Mouse (Mus musculus): ENCODE measurements around the gene Nt5c1b. TPM values are rescaled to one million over a fixed set of nuclear protein-coding genes. Genes with fewer than 3 reads are reported as not detected.

Nt5c1b gene
- polyA plus RNA-seq, 1 experiment from 2014 or later = not detected

GRCm38 (mm10) chr12:10402421-10403115 is 32.8 kb downstream of the Nt5c1b start:
- Histone ChIP-seq H3K36me3 (ENCODE audit: control insufficient read depth, insufficient read depth, low read length) (no peaks in the 10 kb centered on the region), H3K4me1 (replicated peaks; ENCODE audit: control insufficient read depth, insufficient read depth, low read length) (no peaks in the 10 kb centered on the region), H3K27me3 (replicated peaks; ENCODE audit: control insufficient read depth, insufficient read depth, low read length) (no peaks in the 10 kb centered on the region), H3K27ac (ENCODE audit: low read depth, low read length) (no peak overlapping the region), H3K9ac (ENCODE audit: low read depth, low read length) (no peak overlapping the region), H3K4me2 (no peak overlapping the region), H3K4me3 (ENCODE audit: low read depth, low read length) (no peak overlapping the region), H3K9me3 (ENCODE audit: control insufficient read depth, low read length) (no peaks in the 10 kb centered on the region)
- DNase-seq (ENCODE audit: low spot score) (no peak), ATAC-seq (replicated peaks; ENCODE audit: low FRiP score) (no peak)
- 50% methylated on average over 9 of the region's 9 CpGs for WGBS

GRCm38 (mm10) chr12:10410511-10411179 is 40.9 kb downstream of the Nt5c1b start:
- no peak overlapping the region for H3K4me2 ChIP-seq
- no peak overlapping the region for H3K9ac ChIP-seq (ENCODE audit: low read depth, low read length)
- ATAC-seq (replicated peaks; ENCODE audit: low FRiP score) (no peak), DNase-seq (ENCODE audit: low spot score) (no peak)
- no peaks in the 10 kb centered on the region for H3K4me1 ChIP-seq (replicated peaks; ENCODE audit: control insufficient read depth, insufficient read depth, low read length)
- H3K4me3 ChIP-seq (ENCODE audit: low read depth, low read length) = no peak overlapping the region
- WGBS = 85% methylated on average over 3 of the region's 3 CpGs
- no peak overlapping the region for H3K27ac ChIP-seq (ENCODE audit: low read depth, low read length)
- no peaks in the 10 kb centered on the region for H3K36me3 ChIP-seq (ENCODE audit: control insufficient read depth, insufficient read depth, low read length)
- H3K27me3 ChIP-seq (replicated peaks; ENCODE audit: control insufficient read depth, insufficient read depth, low read length) = no peaks in the 10 kb centered on the region
- no peaks in the 10 kb centered on the region for H3K9me3 ChIP-seq (ENCODE audit: control insufficient read depth, low read length)

DNA sequence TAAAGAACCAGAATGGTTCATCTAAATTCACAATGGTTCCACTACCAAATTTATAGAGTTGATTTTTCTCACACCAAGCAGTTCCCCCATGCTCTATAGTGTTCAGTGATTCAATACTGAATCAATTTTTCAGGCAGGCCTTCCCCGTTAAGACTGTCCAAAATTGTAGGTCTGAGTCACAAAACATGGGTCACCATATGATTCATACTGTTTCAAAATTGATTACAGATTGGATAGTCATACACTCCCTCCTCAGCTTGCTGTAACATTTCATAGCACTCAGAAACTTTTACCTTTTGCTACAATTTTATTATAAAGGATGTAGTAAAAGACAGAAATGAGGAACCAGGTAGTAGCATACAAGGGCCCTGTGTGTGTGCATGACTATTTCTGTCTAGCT is 41.7 kb downstream of the Nt5c1b start:
- Histone ChIP-seq H3K4me2 (no peak overlapping the region), H3K36me3 (ENCODE audit: control insufficient read depth, insufficient read depth, low read length) (no peaks in the 10 kb centered on the region), H3K27ac (ENCODE audit: low read depth, low read length) (no peak overlapping the region), H3K4me3 (ENCODE audit: low read depth, low read length) (no peak overlapping the region), H3K4me1 (replicated peaks; ENCODE audit: control insufficient read depth, insufficient read depth, low read length) (no peaks in the 10 kb centered on the region), H3K27me3 (replicated peaks; ENCODE audit: control insufficient read depth, insufficient read depth, low read length) (no peaks in the 10 kb centered on the region), H3K9ac (ENCODE audit: low read depth, low read length) (no peak overlapping the region), H3K9me3 (ENCODE audit: control insufficient read depth, low read length) (no peaks in the 10 kb centered on the region)
- ATAC-seq (replicated peaks; ENCODE audit: low FRiP score) (no peak), DNase-seq (ENCODE audit: low spot score) (no peak)
- 76% methylated on average over 1 of the region's 1 CpGs for WGBS

- Histone ChIP-seq H3K9ac (ENCODE audit: low read depth, low read length) (no peak overlapping the region), H3K9me3 (ENCODE audit: control insufficient read depth, low read length) (no peaks in the 10 kb centered on the region), H3K36me3 (ENCODE audit: control insufficient read depth, insufficient read depth, low read length) (no peaks in the 10 kb centered on the region), H3K4me1 (replicated peaks; ENCODE audit: control insufficient read depth, insufficient read depth, low read length) (no peaks in the 10 kb centered on the region), H3K27ac (ENCODE audit: low read depth, low read length) (no peak overlapping the region), H3K4me2 (no peak overlapping the region), H3K4me3 (ENCODE audit: low read depth, low read length) (no peak overlapping the region), H3K27me3 (replicated peaks; ENCODE audit: control insufficient read depth, insufficient read depth, low read length) (no peaks in the 10 kb centered on the region)
- 61% methylated on average over 3 of the region's 3 CpGs for WGBS
- DNase-seq (ENCODE audit: low spot score) (no peak), ATAC-seq (replicated peaks; ENCODE audit: low FRiP score) (no peak)
These were observed 52.6 kb downstream of the Nt5c1b start for GRCm38 (mm10) chr12:10422347-10422746.

- no peak for ATAC-seq (replicated peaks; ENCODE audit: low FRiP score)
- Histone ChIP-seq H3K9me3 (ENCODE audit: control insufficient read depth, low read length) (no peaks in the 10 kb centered on the region), H3K27me3 (replicated peaks; ENCODE audit: control insufficient read depth, insufficient read depth, low read length) (no peaks in the 10 kb centered on the region), H3K36me3 (ENCODE audit: control insufficient read depth, insufficient read depth, low read length) (no peaks in the 10 kb centered on the region), H3K27ac (ENCODE audit: low read depth, low read length) (no peak overlapping the region), H3K9ac (ENCODE audit: low read depth, low read length) (no peak overlapping the region), H3K4me3 (ENCODE audit: low read depth, low read length) (no peak overlapping the region), H3K4me1 (replicated peaks; ENCODE audit: control insufficient read depth, insufficient read depth, low read length) (no peaks in the 10 kb centered on the region), H3K4me2 (no peak overlapping the region)
- WGBS = 68% methylated on average over 9 of the region's 9 CpGs
- DNase-seq (ENCODE audit: low spot score) = no peak
These were observed 56.5 kb downstream of the Nt5c1b start for GRCm38 (mm10) chr12:10425982-10426863.

GRCm38 (mm10) chr12:10430999-10431398 is 61.2 kb downstream of the Nt5c1b start:
- Histone ChIP-seq H3K9me3 (ENCODE audit: control insufficient read depth, low read length) (no peaks in the 10 kb centered on the region), H3K36me3 (ENCODE audit: control insufficient read depth, insufficient read depth, low read length) (no peaks in the 10 kb centered on the region), H3K27ac (ENCODE audit: low read depth, low read length) (no peak overlapping the region), H3K9ac (ENCODE audit: low read depth, low read length) (no peak overlapping the region), H3K4me2 (no peak overlapping the region), H3K4me1 (replicated peaks; ENCODE audit: control insufficient read depth, insufficient read depth, low read length) (no peaks in the 10 kb centered on the region), H3K27me3 (replicated peaks; ENCODE audit: control insufficient read depth, insufficient read depth, low read length) (no peaks in the 10 kb centered on the region), H3K4me3 (ENCODE audit: low read depth, low read length) (no peak overlapping the region)
- WGBS = 93% methylated on average over 1 of the region's 1 CpGs
- ATAC-seq (replicated peaks; ENCODE audit: low FRiP score) (no peak), DNase-seq (ENCODE audit: low spot score) (no peak)

DNA sequence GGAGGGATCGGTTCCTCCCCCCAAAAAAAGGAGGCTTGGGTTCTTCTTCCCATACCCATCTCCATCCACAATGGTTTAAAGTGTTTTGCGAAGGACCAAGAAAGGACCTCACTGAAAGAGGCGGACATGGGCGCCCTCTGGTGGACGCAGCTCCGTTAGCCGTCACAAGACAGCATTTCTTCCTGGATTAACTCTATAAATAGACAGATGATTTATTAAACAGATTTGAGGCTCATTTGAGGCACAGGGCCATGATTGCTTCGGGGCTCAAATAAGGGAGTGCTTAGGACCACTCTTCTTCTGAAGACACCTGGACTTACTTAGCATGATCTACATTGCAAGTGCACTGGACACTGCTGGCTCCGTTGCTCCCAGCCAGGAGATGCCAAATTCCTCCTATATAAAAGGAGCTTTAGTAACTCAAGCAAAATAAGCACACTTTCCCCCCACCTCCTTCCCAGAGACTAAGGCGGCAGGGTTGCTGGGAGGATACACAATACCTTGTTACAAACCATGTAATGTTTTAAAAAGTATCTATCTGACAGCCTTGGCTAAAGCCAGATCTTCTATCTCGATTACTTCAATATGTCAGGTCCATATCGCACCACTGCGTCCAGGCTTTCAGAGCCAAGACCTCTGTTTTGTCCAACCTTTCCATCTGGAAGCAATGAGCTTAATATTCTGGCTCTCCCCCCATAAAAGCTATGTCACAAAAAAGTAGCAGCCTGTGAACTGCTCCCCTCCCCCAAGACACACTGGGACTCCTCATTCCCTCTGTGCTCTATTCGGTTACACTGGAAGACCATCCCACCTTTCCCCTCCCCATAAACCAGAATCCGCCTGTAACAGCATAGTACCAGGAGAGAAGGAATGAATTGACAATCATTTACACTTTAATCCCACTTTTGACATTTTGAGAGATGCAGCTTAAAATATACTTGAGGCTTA is 68.6 kb downstream of the Nt5c1b start:
- Histone ChIP-seq H3K27me3 (replicated peaks; ENCODE audit: control insufficient read depth, insufficient read depth, low read length) (no peaks in the 10 kb centered on the region), H3K27ac (ENCODE audit: low read depth, low read length) (no peak overlapping the region), H3K4me2 (no peak overlapping the region), H3K4me3 (ENCODE audit: low read depth, low read length) (no peak overlapping the region), H3K4me1 (replicated peaks; ENCODE audit: control insufficient read depth, insufficient read depth, low read length) (no peaks in the 10 kb centered on the region), H3K9me3 (ENCODE audit: control insufficient read depth, low read length) (no peaks in the 10 kb centered on the region), H3K36me3 (ENCODE audit: control insufficient read depth, insufficient read depth, low read length) (no peaks in the 10 kb centered on the region), H3K9ac (ENCODE audit: low read depth, low read length) (no peak overlapping the region)
- no peak for ATAC-seq (replicated peaks; ENCODE audit: low FRiP score)
- 30% methylated on average over 15 of the region's 15 CpGs for WGBS
- peak; percentile 70 for DNase-seq (ENCODE audit: low spot score)

Data from liver, embryonic 11.5 days (tissue).